Mouse (Mus musculus) liver, embryonic 16.5 days (tissue): ENCODE data around the gene Anapc11. TPM values are rescaled to one million over a fixed set of nuclear protein-coding genes. Genes with fewer than 3 reads are reported as not detected.

Experiments used
- ATAC-seq: fragments of 200-750 bp; cut with Nextera tagmentation; 2 replicates; pipeline ENCODE4 v1.8.0; 2017; ENCODE audit warnings: low read depth, mild to moderate bottlenecking, moderate number of reproducible peaks, moderate library complexity
- H3K27ac ChIP-seq: fragments of 300-500 bp; sonication (generic); 2 replicates; pipeline ENCODE4 v1.5.1; 2014; ENCODE audit warnings: mild to moderate bottlenecking, low read length
- H3K27me3 ChIP-seq: fragments of 300-500 bp; sonication (generic); 2 replicates; pipeline ENCODE4 v1.6.1; 2014; ENCODE audit warnings: low read depth, low read length, mixed read lengths; ENCODE audit not compliant: control insufficient read depth, insufficient read depth
- H3K36me3 ChIP-seq: fragments of 300-500 bp; sonication (generic); 2 replicates; pipeline ENCODE4 v1.6.1; 2014; ENCODE audit warnings: mild to moderate bottlenecking; ENCODE audit not compliant: control insufficient read depth, insufficient read depth
- H3K4me1 ChIP-seq: fragments of 300-500 bp; sonication (generic); 2 replicates; pipeline ENCODE4 v1.6.1; 2014; ENCODE audit warnings: low read depth, low read length, mixed read lengths; ENCODE audit not compliant: control insufficient read depth
- H3K4me2 ChIP-seq: fragments of 300-500 bp; sonication (generic); 2 replicates; pipeline ENCODE4 v1.6.1; 2014; ENCODE audit warnings: low read depth, low read length, mixed read lengths
- H3K4me3 ChIP-seq: fragments of 300-500 bp; sonication (generic); 2 replicates; pipeline ENCODE4 v1.5.1; 2014; ENCODE audit warnings: low read depth, mild to moderate bottlenecking, low read length
- H3K9ac ChIP-seq: fragments of 300-500 bp; sonication (generic); 2 replicates; pipeline ENCODE4 v1.6.1; 2014; ENCODE audit warnings: low read depth, low read length
- H3K9me3 ChIP-seq: fragments of 300-500 bp; sonication (generic); replicated peaks from 2 replicates; pipeline ENCODE4 v1.6.1; 2016; ENCODE audit warnings: low read length; ENCODE audit not compliant: control insufficient read depth
- WGBS: fragments of 180-500 bp; shearing (Covaris S2); extraction: QIAGEN DNeasy Blood & Tissue Kit; methylation state at CpG from one replicate; pipeline ENCODE4 v1.1.7; 2014; ENCODE audit not compliant: insufficient replicate concordance; 5-methylcytosine and 5-hydroxymethylcytosine counted together
- polyA plus RNA-seq: library from polyadenylated mRNA; unstranded; fragments of >200 nt; fragmentation: Nextera tagmentation; extraction: Ambion mirVana; gene quantifications from 2 replicates; pipeline ENCODE4 v1.2.1, GENCODE M21; 2015

Gene Anapc11
- polyA plus RNA-seq, 1 experiment from 2014 or later, result 67.8 TPM

DNA sequence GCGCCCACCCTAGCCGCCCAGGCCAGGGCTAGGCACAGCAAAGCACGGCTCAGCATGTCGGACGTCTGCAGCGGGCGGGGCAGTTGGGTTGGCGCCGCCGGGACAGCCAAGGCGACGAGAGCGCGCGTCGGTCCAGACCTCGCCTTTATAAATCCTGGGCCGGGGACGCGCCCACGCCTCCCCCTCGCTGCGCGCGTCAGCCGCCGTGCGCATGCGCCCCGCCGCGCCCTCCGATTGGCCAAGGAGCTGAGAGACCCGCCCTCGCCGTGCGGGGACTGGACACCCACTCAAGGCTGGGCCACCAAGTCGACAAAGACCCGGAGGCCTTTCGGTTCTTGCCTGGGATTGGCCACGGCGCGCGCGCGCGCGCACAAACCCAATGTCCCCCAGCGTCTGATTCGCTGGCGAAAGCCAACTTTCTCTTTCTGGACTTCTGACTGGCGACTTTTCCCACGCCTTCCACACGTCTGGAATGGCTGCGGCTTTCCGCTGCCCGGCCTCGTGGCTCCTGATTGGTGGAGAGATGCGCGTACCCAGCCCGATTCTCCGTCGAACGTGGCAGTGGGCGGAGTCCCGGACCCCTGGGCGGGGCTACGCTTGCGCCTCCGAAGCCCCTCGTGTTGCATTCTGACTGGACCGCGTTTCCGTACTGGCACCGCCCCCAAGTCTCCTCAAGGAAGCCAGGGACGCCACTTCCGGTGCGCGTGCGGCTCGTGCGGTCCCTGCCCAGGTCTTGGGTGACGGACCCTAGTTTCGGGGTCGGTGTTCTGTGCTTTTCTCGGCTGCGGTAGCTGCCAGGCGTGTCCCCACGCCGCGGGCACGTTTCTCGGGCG lies 25.3 kb upstream of the Anapc11 start, which contains the start of gene P4hb:
Gene P4hb (minus strand): TSS at position 502 of the 833 bp plus-strand sequence.
- Histone ChIP-seq H3K9ac (peak within 1 kb of the TSS; percentile 95), H3K36me3 (peaks cover 24% of the 10 kb centered on the region), H3K4me3 (peak within 1 kb of the TSS; percentile 97), H3K27ac (peak within 1 kb of the TSS; percentile 93), H3K27me3 (no peaks in the 10 kb centered on the region), H3K4me2 (peak within 1 kb of the TSS; percentile 96), H3K4me1 (peaks cover 32% of the 10 kb centered on the region), H3K9me3 (no peaks in the 10 kb centered on the region)
- WGBS, result under 1% methylated on average over 94 of the region's 94 CpGs
- ATAC-seq, result peak; percentile 91

DNA sequence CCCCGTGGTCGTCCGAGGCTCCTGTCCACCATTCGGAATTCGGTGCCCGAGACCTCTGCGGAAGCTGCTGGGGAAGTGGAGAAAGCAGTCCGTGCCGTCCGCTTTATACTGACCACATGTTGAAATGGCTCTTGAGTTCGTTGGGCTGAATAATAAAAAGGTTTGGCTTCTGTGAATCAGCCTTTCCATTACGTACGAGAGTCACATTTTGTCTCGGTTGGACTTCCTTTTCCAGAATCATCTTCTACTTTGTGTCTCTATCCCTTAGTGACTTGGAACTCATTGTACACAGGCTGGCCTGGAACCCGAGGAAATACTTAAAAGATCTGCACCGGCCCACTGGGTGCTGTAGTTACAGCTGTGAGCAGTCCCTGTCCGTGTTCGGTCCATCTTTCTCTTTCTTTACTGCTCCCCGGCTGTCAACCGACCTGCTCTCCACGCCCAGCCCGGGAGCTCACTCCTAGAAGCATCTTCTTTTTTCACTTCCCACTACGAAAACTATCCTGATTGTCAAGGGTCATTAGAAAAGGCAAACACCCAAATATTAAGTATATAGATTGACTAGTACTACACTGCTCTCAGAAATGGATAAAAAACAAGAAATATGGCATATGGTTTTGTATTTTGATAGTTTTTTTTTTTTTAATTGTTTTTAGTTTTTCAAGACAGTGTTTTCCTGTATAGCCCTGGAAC lies 24.5 kb upstream of the Anapc11 start:
- H3K36me3 ChIP-seq, result peaks cover 25% of the 10 kb centered on the region
- ATAC-seq, result no peak
- H3K4me1 ChIP-seq, result peaks cover 39% of the 10 kb centered on the region
- H3K4me2 ChIP-seq, result peak overlapping the region; percentile 96
- WGBS, result under 1% methylated on average over 23 of the region's 23 CpGs
- peak overlapping the region; percentile 97 for H3K4me3 ChIP-seq
- peak overlapping the region; percentile 89 for H3K9ac ChIP-seq
- no peaks in the 10 kb centered on the region for H3K9me3 ChIP-seq
- peak overlapping the region; percentile 93 for H3K27ac ChIP-seq
- H3K27me3 ChIP-seq, result no peaks in the 10 kb centered on the region

DNA sequence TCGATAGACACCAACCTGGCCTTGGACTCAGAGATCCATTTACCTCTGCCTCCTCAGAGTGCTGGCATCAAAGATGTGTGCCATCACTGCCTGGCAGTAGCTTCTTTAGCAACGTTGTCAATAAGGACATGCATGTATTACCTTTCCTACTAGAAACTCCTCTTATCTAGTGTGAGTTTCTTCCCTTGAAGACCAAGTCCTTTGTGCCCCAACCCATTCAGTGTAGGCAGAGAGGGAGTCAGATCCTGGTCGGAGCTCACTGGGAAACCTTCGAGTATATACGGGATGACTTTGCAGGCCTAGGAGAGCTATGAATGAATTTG lies 24.0 kb upstream of the Anapc11 start:
- Histone ChIP-seq H3K27ac (no peak overlapping the region; the same call in 1 of the 2 replicates), H3K4me3 (peak overlapping the region; percentile 97), H3K36me3 (peaks cover 28% of the 10 kb centered on the region), H3K9ac (peak overlapping the region; percentile 89), H3K9me3 (no peaks in the 10 kb centered on the region), H3K4me1 (peaks cover 44% of the 10 kb centered on the region), H3K4me2 (peak overlapping the region; percentile 96), H3K27me3 (no peaks in the 10 kb centered on the region)
- WGBS, result 35% methylated on average over 5 of the region's 5 CpGs
- no peak for ATAC-seq

DNA sequence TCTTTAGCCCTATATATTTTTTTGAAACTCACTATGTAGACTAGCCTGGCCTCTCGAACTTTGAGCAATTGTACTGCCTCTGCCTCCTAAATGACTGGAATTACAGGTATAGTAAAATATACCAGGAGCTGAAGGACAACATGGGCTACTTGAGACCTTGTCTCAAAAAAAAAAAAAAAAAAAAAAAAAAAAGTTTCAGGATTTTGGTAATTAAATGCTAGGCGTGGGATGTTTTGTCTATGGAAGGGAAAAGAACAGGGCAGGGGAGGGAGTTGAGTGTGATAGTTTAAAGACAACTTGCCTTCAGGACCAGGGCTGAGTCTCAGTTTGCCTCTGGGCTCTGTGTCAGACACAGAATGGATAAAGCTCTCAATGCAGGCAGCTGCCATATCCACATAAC lies 23.2 kb upstream of the Anapc11 start:
- Histone ChIP-seq H3K4me1 (peaks cover 52% of the 10 kb centered on the region), H3K9ac (no peak overlapping the region), H3K9me3 (no peaks in the 10 kb centered on the region), H3K27ac (peak overlapping the region; percentile 13), H3K4me3 (no peak overlapping the region), H3K27me3 (no peaks in the 10 kb centered on the region), H3K36me3 (peaks cover 29% of the 10 kb centered on the region), H3K4me2 (no peak overlapping the region)
- no peak for ATAC-seq
- WGBS, result 71% methylated on average over 2 of the region's 2 CpGs

DNA sequence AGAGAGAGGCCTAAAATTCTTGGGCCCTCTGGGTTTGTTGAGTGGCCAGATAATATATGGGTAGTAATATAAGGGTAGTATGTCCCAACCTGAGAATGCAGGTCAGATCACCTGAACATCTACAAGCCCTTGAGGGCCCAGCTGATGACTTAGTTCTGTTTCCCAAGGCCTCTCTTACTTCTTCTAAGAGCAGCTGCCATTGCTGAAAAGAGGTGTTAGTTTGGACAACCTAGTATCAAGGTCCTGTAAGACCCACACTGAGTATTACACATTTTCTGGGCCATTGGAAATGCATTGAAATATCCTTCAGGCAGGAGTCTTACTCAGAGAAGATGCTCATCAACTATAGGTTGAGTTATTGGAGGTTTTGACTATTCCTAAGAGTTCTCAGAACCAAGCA lies 22.3 kb upstream of the Anapc11 start:
- no peak for ATAC-seq
- H3K9me3 ChIP-seq, result no peaks in the 10 kb centered on the region
- H3K9ac ChIP-seq, result no peak overlapping the region
- H3K36me3 ChIP-seq, result peaks cover 22% of the 10 kb centered on the region
- H3K27me3 ChIP-seq, result no peaks in the 10 kb centered on the region
- no peak overlapping the region for H3K4me3 ChIP-seq
- no peak overlapping the region for H3K4me2 ChIP-seq
- H3K4me1 ChIP-seq, result peaks cover 55% of the 10 kb centered on the region
- peak overlapping the region; percentile 79 for H3K27ac ChIP-seq

DNA sequence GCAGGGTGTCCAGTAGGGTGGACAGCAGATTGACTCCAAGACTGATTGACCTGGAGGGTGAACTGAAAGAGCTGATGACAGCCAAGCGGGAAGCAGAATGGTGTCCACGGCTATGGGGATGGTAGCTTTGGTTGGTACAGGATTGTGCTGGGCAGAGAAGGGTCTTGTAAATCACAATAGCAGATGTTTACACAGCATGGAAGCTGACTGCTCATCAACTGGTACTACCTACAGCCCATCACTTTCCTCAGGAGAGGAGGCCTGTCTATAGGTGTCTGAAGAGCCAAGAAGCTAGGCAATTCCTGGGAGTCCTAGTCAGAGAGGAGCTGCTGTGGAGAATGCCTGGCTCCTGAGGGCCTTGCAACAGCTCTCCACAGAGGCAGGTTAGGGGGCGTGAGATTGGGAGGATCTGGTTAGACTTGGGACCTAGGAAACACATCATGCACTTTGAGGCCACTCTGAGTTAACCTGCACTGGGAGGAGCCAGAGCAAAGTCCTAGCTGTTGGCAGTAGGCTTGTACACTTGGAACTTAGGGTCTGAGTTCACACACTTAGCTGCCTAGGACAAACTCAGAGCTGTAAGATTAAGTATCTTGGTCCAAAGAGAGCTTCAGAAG lies 21.7 kb upstream of the Anapc11 start:
- Histone ChIP-seq H3K4me3 (peak overlapping the region; percentile 18; the same call in 1 of the 2 replicates), H3K27me3 (no peaks in the 10 kb centered on the region), H3K27ac (peak overlapping the region; percentile 81), H3K9me3 (no peaks in the 10 kb centered on the region), H3K4me2 (peak overlapping the region; percentile 41), H3K36me3 (peaks cover 17% of the 10 kb centered on the region), H3K4me1 (peaks cover 49% of the 10 kb centered on the region), H3K9ac (0 out of 2 replicates have a peak overlapping the region, but pooled peaks have one; percentile 21)
- 85% methylated on average over 3 of the region's 3 CpGs for WGBS
- no peak for ATAC-seq

DNA sequence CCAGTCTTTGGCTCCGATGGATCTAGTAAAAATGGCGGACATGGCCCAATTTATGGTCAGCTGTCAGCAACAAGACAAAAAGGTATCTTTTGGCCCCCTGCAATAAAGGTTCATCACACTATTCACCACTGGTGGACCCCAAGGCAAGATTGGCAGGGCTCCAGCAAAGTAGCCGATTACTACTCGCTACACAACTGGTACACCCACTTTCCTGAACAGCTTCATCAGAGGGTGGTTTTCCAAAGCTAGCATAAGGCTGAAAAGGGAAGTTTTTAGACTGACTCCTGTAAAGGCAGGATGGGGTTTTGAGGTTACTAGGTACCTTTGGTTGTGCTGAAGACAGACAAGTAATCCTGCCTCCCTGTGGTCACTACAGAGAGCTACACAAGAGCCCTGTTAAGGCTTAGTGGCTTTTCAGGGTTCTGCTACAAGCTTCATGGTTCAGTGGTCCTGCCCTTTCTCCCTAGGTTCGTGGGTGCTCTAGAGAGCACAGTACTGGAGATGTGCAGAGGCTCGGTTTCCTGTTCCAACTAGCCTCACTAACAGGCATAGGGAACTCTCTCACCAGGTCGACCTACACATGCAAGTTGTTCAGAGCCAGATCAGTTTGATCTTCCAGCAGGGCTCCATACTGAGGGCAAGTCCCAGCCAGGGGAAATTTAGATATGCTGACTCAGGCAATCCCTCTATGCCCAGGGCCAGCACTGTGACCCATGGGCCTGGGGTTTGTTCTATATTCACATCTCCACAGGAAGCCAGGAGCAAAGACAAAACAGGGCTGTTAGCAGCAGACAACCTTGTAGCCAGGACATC lies 20.8 kb upstream of the Anapc11 start:
- H3K4me3 ChIP-seq, result peak overlapping the region; percentile 18; the same call in 1 of the 2 replicates
- no peaks in the 10 kb centered on the region for H3K27me3 ChIP-seq
- H3K9ac ChIP-seq, result no peak overlapping the region
- ATAC-seq, result no peak
- no peaks in the 10 kb centered on the region for H3K9me3 ChIP-seq
- H3K4me2 ChIP-seq, result peak overlapping the region; percentile 41
- H3K4me1 ChIP-seq, result peaks cover 48% of the 10 kb centered on the region
- peaks cover 16% of the 10 kb centered on the region for H3K36me3 ChIP-seq
- WGBS, result 71% methylated on average over 7 of the region's 7 CpGs
- peak overlapping the region; percentile 81 for H3K27ac ChIP-seq

DNA sequence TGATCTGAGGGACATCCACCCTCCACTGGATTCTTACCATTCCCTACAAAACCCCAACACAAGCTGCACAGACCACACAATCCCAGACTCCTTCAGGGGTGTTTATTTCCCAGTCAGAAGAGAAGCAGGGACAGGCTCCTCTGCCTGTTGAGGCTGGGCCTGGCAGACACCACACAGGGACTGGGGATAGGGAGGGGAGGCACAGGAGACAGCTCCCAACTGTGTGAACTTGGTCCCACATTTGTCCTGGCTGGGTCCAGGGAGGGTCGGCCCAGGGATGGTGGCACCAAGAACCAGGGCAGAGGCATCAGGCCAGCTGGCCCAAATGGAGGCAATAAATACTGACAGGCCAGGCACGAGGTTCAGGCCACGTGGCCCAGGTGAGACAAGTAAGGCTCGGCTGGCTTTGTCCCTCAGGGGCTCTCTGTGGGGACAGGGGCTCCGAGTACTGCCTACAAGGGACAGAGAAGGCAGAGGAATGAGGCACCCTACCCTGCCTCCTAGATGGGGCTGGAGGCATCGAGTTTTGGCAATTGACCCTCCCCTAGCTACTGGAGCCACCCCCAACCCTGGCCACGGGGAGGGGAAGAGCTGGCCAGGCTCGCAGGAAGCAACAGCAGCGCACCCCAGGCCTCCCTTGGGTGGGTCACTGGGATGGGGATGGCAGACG lies 20.1 kb upstream of the Anapc11 start:
- no peak overlapping the region for H3K27ac ChIP-seq
- H3K9me3 ChIP-seq, result no peaks in the 10 kb centered on the region
- H3K36me3 ChIP-seq, result peaks cover 16% of the 10 kb centered on the region
- peaks cover 51% of the 10 kb centered on the region for H3K4me1 ChIP-seq
- H3K27me3 ChIP-seq, result no peaks in the 10 kb centered on the region
- H3K4me2 ChIP-seq, result no peak overlapping the region
- no peak for ATAC-seq
- no peak overlapping the region for H3K4me3 ChIP-seq
- no peak overlapping the region for H3K9ac ChIP-seq
- 80% methylated on average over 10 of the region's 10 CpGs for WGBS
